In the genomic region with DNA sequence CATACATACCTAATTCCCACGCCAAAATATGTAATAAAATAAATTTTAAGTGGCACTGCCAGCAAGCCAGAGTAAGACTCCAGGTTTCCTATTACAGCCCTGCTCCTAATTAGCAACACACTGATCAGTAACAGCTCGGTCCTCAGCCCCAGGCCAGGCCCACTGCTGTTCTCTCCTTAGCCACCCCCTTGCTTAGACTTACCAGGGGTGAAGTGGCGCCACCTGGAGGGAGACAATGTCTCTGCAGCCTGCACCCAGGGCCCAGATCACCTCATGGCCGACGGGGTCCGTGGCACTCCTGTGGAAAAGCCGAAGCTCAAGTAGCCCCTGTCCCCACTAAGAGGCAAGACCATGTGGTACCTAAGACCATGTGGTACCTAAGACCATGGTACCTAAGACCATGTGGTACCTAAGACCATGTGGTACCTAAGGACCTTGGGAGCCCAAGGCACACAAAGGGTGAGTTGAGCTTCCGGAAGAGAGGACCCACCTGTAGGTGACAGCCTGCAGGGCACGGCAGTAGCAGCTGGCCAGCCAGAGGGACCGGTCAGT, we compare ENCODE assay signal across 10 mouse cellular contexts. TPM values are rescaled to one million over a fixed set of nuclear protein-coding genes. Genes with fewer than 3 reads are reported as not detected.
DNase-seq lines count a peak whose midpoint lies in the region; ATAC-seq and TF ChIP-seq lines count a peak whose summit lies in the region.
"Had no signal": no experiment of that assay in that cellular context is flagged by ENCODE, and none has a peak within 500 bp of the region (broad histone marks: within the 10 kb centered on the region; RNA-seq: fewer than 3 reads in every experiment).

No protein-coding gene starts in this region.

- peaks cover 90% of the 10 kb centered on the region for H3K27me3 ChIP-seq in liver, embryonic 12.5 days (replicated peaks)

- peak; percentile 44 for ATAC-seq in liver, embryonic 12.5 days

- H3K4me2 ChIP-seq in liver, embryonic 12.5 days = no peak overlapping the region

- no peak overlapping the region for H3K27ac ChIP-seq in gastrocnemius, adult 2 months
- no peak overlapping the region for H3K27ac ChIP-seq in liver, embryonic 12.5 days

- H3K36me3 ChIP-seq in liver, embryonic 12.5 days = no peaks in the 10 kb centered on the region

- H3K9ac ChIP-seq in liver, embryonic 12.5 days = no peak overlapping the region

- H3K4me3 ChIP-seq in gastrocnemius, adult 2 months = no peak overlapping the region
- no peak overlapping the region for H3K4me3 ChIP-seq in liver, embryonic 12.5 days

- 37% methylated on average over 10 of the region's 10 CpGs for WGBS in liver, embryonic 12.5 days (ENCODE audit: insufficient replicate concordance)

- no peak for DNase-seq in gastrocnemius, adult 2 months
- DNase-seq in gastrocnemius, postnatal 4 days (ENCODE audit: low spot score in 2 of 2) = no peak
- DNase-seq in CD4-positive, CD25-positive, alpha-beta regulatory T cell, adult 2 months (ENCODE audit: low read depth, low spot score) = peak; percentile 62
- peak; percentile 12 for DNase-seq in c-Kit-positive CD71-negative TER-119-negative erythroid progenitor cells, embryonic 14.5 days (ENCODE audit: low read depth)
- DNase-seq in retina, postnatal 1 day = peak; percentile 58
- DNase-seq in layer of hippocampus, postnatal 14 days (ENCODE audit: low spot score in 2 of 2) = no peak
- DNase-seq in yolk sac, embryonic 10.5 days (ENCODE audit: low spot score) = no peak

- TF ChIP-seq CTCF in gastrocnemius, adult 2 months (IDR thresholded peaks at IDR 0.05) = peak; percentile 46

- intact Hi-C loops in gastrocnemius, adult 2 months (cut with DNase I) = no loop called here

- no peaks in the 10 kb centered on the region for H3K4me1 ChIP-seq in liver, embryonic 12.5 days

- H3K9me3 ChIP-seq in liver, embryonic 12.5 days (replicated peaks) = no peaks in the 10 kb centered on the region

RNA-seq across cellular contexts. Expression of a gene that starts 25.4 kb away (rescaled TPM):
- total RNA-seq in gastrocnemius, adult 2 months (2021) = under 1 TPM in 1 of 2 experiments, not detected in 1; 0.03 TPM
- under 1 TPM; 0.08 to 0.10 TPM for total RNA-seq in gastrocnemius, postnatal 4 days (2021)
- 0.01 and 0.06 TPM in 2 replicates for polyA plus RNA-seq in liver, embryonic 12.5 days (2016; fragmentation: Nextera tagmentation; extraction: Ambion mirVana)
- 10 to 100 TPM; 89.7 to 94.5 TPM for total RNA-seq in layer of hippocampus, postnatal 14 days (2021)

RNA-seq across cellular contexts. Expression of a gene that starts 25.7 kb away (rescaled TPM):
- total RNA-seq in gastrocnemius, adult 2 months (2021) = 10 to 100 TPM; 14.8 to 15.9 TPM
- 10 to 100 TPM; 27.6 to 28.1 TPM for total RNA-seq in gastrocnemius, postnatal 4 days (2021)
- 36.9 and 40.8 TPM in 2 replicates for polyA plus RNA-seq in liver, embryonic 12.5 days (2016; fragmentation: Nextera tagmentation; extraction: Ambion mirVana)
- 10 to 100 TPM; 13.7 to 18.1 TPM for total RNA-seq in layer of hippocampus, postnatal 14 days (2021)

RNA-seq across cellular contexts. Expression of a gene that starts 26.1 kb away (rescaled TPM):
- 100 to 1,000 TPM; 127 to 135 TPM for total RNA-seq in gastrocnemius, adult 2 months (2021)
- 100 to 1,000 TPM; 194 to 199 TPM for total RNA-seq in gastrocnemius, postnatal 4 days (2021)
- 457 and 480 TPM in 2 replicates for polyA plus RNA-seq in liver, embryonic 12.5 days (2016; fragmentation: Nextera tagmentation; extraction: Ambion mirVana)
- 100 to 1,000 TPM; 204 to 218 TPM for total RNA-seq in layer of hippocampus, postnatal 14 days (2021)

RNA-seq across cellular contexts. Expression of a gene that starts 35.9 kb away (rescaled TPM):
- not detected for total RNA-seq in gastrocnemius, adult 2 months (2021)
- total RNA-seq in gastrocnemius, postnatal 4 days (2021) = not detected
- polyA plus RNA-seq in liver, embryonic 12.5 days (2016; fragmentation: Nextera tagmentation; extraction: Ambion mirVana) = not detected in 2 replicates
- total RNA-seq in layer of hippocampus, postnatal 14 days (2021) = 10 to 100 TPM; 26.5 to 32.0 TPM
- total RNA-seq: adrenal gland, adult 18-20 months had no signal
- polyA plus RNA-seq: lung, embryonic 16.5 days had no signal

RNA-seq across cellular contexts. Expression of a gene that starts 45.7 kb away (rescaled TPM):
- total RNA-seq in gastrocnemius, adult 2 months (2021) = 1 to 10 TPM; 8.6 TPM
- 10 to 100 TPM; 21.6 to 22.7 TPM for total RNA-seq in gastrocnemius, postnatal 4 days (2021)
- polyA plus RNA-seq in liver, embryonic 12.5 days (2016; fragmentation: Nextera tagmentation; extraction: Ambion mirVana) = 41.6 and 45.4 TPM in 2 replicates
- 10 to 100 TPM; 32.8 to 35.4 TPM for total RNA-seq in layer of hippocampus, postnatal 14 days (2021)

Comparison
In these comparisons a context has a peak if more than half of its experiments do, and no peak if none do; other contexts are left out.
1. DNase-seq: peak in CD4-positive, CD25-positive, alpha-beta regulatory T cell, adult 2 months (single experiment), c-Kit-positive CD71-negative TER-119-negative erythroid progenitor cells, embryonic 14.5 days (single experiment) and retina, postnatal 1 day (single experiment); none in gastrocnemius, adult 2 months (single experiment), gastrocnemius, postnatal 4 days (0 of 2), layer of hippocampus, postnatal 14 days (0 of 2) and yolk sac, embryonic 10.5 days (single experiment).
2. RNA of a gene that starts 25.4 kb away (total RNA-seq): 89.7 to 94.5 TPM in layer of hippocampus, postnatal 14 days; 0.08 to 0.10 TPM in gastrocnemius, postnatal 4 days and 0.03 TPM in gastrocnemius, adult 2 months; every median in the first group is over 10 times any median in the second.